Mouse (Mus musculus) fat pad, adult 2 months (tissue): ENCODE measurements around the gene Cort.

ENCODE experiments used
- DNase-seq: peaks from one replicate; pipeline ENCODE4 v3.0.0-alpha.2; 2011; ENCODE audit warnings: low read depth, low spot score; ENCODE audit errors: extremely low read depth

Gene Cort

DNA sequence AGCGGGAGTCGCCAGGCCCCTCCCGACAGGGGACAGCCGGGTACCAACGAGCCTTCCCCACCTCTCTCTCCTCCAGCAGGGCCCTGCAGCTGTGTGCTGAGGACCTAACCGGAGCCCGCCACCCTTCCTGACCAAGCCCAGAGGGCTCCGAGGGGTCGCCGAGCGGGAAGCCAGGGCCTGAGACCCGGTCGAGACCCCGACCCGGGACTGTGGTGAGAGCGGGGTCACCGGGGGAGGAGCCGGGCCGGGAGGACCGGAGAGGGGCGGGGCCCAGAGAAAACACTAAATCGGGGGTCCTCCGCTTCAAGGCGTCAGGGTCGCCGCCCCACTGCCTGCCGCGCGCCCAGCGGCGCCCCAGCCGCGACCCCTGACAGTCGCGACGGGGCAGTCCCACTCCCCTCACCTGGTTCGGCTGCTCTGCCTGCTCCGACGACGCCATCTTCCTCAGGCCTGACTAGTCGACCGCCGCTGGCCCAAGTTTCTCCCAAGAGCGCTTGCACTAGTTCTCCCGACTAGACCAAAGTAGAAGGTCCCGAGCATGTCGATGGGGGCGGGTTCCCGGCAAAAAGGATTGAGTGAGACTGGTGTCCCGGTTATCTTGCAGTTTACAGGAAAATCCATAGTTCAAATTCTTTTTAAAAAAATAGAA is 27.1 kb downstream of the Cort start, which contains the start of gene Pex14:
Pex14 (minus strand) TSS at position 508 of the 649 bp plus-strand sequence.
- no peak for DNase-seq

DNA sequence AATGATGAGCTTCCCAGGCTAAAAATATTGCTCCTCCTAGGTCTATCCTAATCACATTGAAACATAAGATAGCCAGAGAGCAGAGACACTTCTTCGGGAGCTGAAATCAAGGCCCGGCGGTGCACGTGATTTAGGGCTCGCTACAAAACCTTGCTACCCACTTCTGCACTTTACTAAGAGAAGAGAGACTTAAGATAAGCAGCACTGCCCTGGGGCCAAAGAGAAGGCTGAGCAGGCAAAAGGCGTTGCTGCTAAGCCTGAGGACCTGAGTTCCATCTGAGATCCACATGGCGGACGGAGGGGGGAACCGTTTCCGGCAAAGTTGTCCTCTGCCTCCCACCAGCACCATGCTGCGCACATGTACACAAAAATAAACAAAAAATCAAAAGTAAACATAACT is 28.0 kb downstream of the Cort start:
- no peak for DNase-seq

- DNase-seq = no peak
These were observed 28.6 kb downstream of the Cort start for GRCm38 (mm10) chr4:149097956-149098355.

GRCm38 (mm10) chr4:149091364-149091763 is 35.2 kb downstream of the Cort start:
- DNase-seq = no peak

- no peak for DNase-seq
These were observed 41.2 kb downstream of the Cort start for GRCm38 (mm10) chr4:149085381-149085780.

DNA sequence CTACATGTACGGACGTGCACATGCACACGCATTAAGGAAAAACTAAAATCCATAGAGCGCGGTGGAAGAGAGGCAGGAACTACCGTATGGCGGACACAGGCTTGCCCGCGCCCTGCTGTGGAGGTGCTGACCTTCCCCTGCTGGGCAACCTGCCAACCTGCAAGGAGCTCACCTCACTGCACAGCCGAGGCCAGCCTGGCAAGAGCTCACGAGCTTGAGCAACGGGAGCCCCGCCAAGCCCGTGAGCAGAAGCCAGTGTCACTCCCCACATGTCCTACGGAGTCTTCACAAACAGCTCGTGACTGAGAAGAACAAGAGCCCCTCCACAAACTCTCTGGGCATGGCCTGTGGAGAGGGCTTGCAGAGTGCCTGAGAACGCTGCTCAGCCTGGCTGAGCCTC is 45.0 kb downstream of the Cort start:
- DNase-seq = no peak

DNA sequence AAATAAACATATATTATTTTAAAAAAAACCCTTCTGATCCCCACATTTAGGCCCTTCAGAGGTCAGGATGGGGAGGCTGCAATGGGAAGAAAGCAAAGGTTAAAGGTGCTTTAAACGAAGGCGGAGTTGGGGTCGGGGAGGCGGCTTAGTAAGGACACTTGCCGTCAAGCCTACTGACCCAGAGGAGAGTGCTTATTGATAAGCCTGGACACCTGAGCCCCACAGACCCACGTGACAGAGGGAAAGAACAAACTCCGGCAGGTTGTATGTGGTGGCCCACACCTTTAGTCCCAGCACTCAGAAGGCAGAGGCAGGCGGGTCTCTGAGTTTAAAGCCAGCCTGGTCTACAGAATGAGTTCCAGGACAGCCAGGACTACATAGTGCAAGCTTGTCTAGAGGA is 46.5 kb downstream of the Cort start:
- DNase-seq = no peak

DNA sequence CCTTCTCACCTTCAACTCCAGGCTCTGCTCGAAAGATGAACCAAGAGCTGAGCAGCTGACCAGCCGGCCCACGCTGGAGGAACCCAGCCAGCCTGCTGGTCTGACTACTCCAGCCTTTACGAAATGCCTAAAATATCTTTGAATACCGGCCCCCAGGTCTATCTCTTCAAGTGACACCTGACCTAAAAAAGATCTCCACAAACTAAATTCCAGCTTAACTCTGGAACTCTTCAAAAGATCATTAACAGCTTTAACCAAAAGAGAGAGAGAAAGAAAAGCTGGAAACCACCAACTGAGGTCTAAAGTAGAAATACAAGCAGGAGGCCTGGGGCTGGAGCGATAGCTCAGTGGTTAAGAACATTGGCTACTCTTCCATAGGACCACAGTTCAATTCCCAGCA is 46.9 kb downstream of the Cort start:
- DNase-seq = no peak

DNA sequence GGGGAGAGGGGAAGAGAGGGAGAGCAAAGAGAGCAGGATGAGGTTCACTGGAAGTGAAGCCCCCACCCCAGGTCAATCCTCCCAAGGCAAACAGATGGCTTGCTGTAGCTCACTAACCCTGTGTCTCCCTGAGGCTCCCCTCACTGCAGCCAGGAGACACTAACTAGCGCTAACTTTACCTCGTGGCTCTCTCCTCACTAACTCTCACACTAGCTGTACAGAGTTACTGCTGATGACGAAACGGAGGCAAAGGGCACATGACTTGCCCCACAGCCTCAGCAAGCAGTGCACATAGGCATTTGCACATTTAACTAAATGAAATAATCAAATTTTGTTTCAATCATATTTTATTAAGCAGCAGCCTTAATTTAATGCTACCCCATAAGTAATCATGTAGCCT is 48.3 kb downstream of the Cort start:
- DNase-seq = no peak

GRCm38 (mm10) chr4:149075871-149076575 is 50.5 kb downstream of the Cort start:
- DNase-seq = no peak

DNA sequence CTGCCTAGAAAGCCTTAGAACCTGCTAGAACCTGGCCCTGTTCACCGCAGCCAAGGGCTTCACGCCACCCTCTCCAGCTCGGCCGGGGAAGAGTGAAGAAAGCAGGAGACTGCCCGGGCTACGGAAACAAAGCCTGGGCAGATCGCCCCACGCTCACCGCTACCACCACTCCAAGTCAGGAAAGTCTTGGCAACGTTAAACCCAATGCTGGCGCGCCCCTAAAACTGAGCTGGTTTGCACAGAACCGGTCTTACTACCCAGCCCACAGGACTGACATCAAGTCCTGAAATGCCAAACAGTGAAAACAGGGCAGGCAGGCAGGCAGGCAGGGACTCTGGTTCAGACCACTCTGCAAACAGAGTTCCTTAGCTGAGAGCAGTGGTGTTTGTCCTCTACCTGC is 51.5 kb downstream of the Cort start:
- no peak for DNase-seq
